Comparison of ENCODE assay signal across 30 mouse cellular contexts in the genomic region with DNA sequence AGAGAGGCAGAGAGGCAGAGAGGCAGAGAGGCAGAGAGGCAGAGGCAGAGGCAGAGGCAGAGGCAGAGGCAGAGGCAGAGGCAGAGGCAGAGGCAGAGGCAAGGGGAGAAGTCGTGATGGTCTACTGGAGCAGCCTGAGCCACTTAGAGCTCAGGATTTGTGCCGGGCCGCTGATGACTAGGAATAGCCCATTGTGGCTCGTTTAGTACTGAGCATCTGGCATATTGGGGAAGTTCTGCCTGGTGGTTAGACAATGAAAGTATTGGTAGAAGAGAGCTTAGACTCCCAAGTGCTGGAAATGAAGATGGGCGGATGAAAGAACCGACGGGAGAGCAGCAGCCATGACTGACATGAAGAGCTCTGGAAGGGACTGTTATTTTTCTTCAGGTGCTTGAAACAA. TPM values are rescaled to one million over a fixed set of nuclear protein-coding genes. Genes with fewer than 3 reads are reported as not detected.
DNase-seq lines count a peak whose midpoint lies in the region; ATAC-seq and TF ChIP-seq lines count a peak whose summit lies in the region.
"Had no signal": no experiment of that assay in that cellular context is flagged by ENCODE, and none has a peak within 500 bp of the region (broad histone marks: within the 10 kb centered on the region; RNA-seq: fewer than 3 reads in every experiment).

No protein-coding gene starts in this region.

- TF ChIP-seq POLR2A in cortical plate, adult 2 months (IDR thresholded peaks at IDR 0.05; ENCODE audit: extremely low read depth, insufficient read depth, low read length), result no peak

- H3K4me3 ChIP-seq in forebrain, embryonic 10.5 days, result no peak overlapping the region
- H3K4me3 ChIP-seq in forebrain, postnatal 0 days (ENCODE audit: low read depth, low read length), result no peak overlapping the region
- H3K4me3 ChIP-seq in left cerebral cortex, adult 2 months, result no peak overlapping the region
- H3K4me3 ChIP-seq in cortical plate, adult 2 months (ENCODE audit: insufficient read depth, low read length), result no peak overlapping the region
- no peak overlapping the region for H3K4me3 ChIP-seq in liver, embryonic 12.5 days
- H3K4me3 ChIP-seq: embryonic facial prominence, embryonic 13.5 days; erythroblast, embryonic 14.5 days; heart, adult 2 months; heart, embryonic 12.5 days; hindbrain, embryonic 15.5 days; liver, embryonic 15.5 days; megakaryocyte, embryonic 14.5 days; neural tube, embryonic 13.5 days; stomach, embryonic 15.5 days had no signal

- H3K4me2 ChIP-seq in forebrain, postnatal 0 days (ENCODE audit: low read depth), result no peak overlapping the region
- H3K4me2 ChIP-seq in liver, embryonic 12.5 days, result no peak overlapping the region
- H3K4me2 ChIP-seq: embryonic facial prominence, embryonic 13.5 days; heart, embryonic 12.5 days; hindbrain, embryonic 15.5 days; liver, embryonic 15.5 days; lung, embryonic 14.5 days; neural tube, embryonic 13.5 days; stomach, embryonic 15.5 days had no signal

- no peak for DNase-seq in forebrain, embryonic 10.5 days (ENCODE audit: extremely low spot score, low spot score)
- no peak for DNase-seq in forebrain, postnatal 0 days
- no peak for DNase-seq in left cerebral cortex, adult 2 months (ENCODE audit: extremely low spot score in 1 of 2, low spot score in 2 of 2)
- DNase-seq in left cerebral cortex, postnatal 14 days (ENCODE audit: low spot score in 2 of 2), result no peak
- no peak for DNase-seq in urinary bladder, adult 18-20 months (ENCODE audit: low spot score in 2 of 2)
- DNase-seq: adrenal gland, adult 8-10 months; cerebellum, adult 9-10 months; cerebellum, postnatal 36 days; gastrocnemius, postnatal 25 days; heart, adult 2 months; kidney, adult 18-20 months; kidney, postnatal 36 days; layer of hippocampus, postnatal 36 days; liver; lung, embryonic 14.5 days; lung, postnatal 14 days; right cerebral cortex, postnatal 14 days had no signal

- 73% methylated on average over 7 of the region's 7 CpGs for WGBS in forebrain, embryonic 10.5 days
- WGBS in forebrain, postnatal 0 days, result 31% methylated on average over 7 of the region's 7 CpGs
- WGBS in liver, embryonic 12.5 days (ENCODE audit: insufficient replicate concordance), result 53% methylated on average over 7 of the region's 7 CpGs

- no peak for ATAC-seq in forebrain, postnatal 0 days
- peak; percentile 52 for ATAC-seq in granulocyte monocyte progenitor cell, adult 5-6 weeks (replicated peaks; ENCODE audit: poor library complexity, severe bottlenecking)
- ATAC-seq in liver, embryonic 12.5 days, result no peak

- H3K9me3 ChIP-seq in forebrain, embryonic 10.5 days, result peaks cover 4% of the 10 kb centered on the region; the same call in 1 of the 2 replicates
- no peaks in the 10 kb centered on the region for H3K9me3 ChIP-seq in forebrain, postnatal 0 days (ENCODE audit: low read length)
- no peaks in the 10 kb centered on the region for H3K9me3 ChIP-seq in liver, embryonic 12.5 days (replicated peaks)
- H3K9me3 ChIP-seq: hindbrain, embryonic 15.5 days; liver, embryonic 15.5 days; neural tube, embryonic 13.5 days; stomach, embryonic 15.5 days had no signal

- no peaks in the 10 kb centered on the region for H3K36me3 ChIP-seq in forebrain, embryonic 10.5 days (replicated peaks)
- no peaks in the 10 kb centered on the region for H3K36me3 ChIP-seq in forebrain, postnatal 0 days (ENCODE audit: insufficient read depth)
- H3K36me3 ChIP-seq in liver, embryonic 12.5 days, result no peaks in the 10 kb centered on the region
- H3K36me3 ChIP-seq: embryonic facial prominence, embryonic 13.5 days; G1E; heart, embryonic 12.5 days; hindbrain, embryonic 15.5 days; liver, embryonic 15.5 days; neural tube, embryonic 13.5 days; stomach, embryonic 15.5 days had no signal

- H3K27me3 ChIP-seq in forebrain, embryonic 10.5 days (ENCODE audit: poor library complexity, severe bottlenecking), result no peaks in the 10 kb centered on the region
- no peaks in the 10 kb centered on the region for H3K27me3 ChIP-seq in forebrain, postnatal 0 days (ENCODE audit: insufficient read depth, low read length)
- H3K27me3 ChIP-seq in liver, embryonic 12.5 days (replicated peaks), result no peaks in the 10 kb centered on the region; the same call in 1 of the 2 replicates
- H3K27me3 ChIP-seq: embryonic facial prominence, embryonic 13.5 days; hindbrain, embryonic 15.5 days; neural tube, embryonic 13.5 days; stomach, embryonic 15.5 days had no signal

- H3K9ac ChIP-seq in forebrain, postnatal 0 days, result no peak overlapping the region
- H3K9ac ChIP-seq in liver, embryonic 12.5 days, result no peak overlapping the region
- H3K9ac ChIP-seq: embryonic facial prominence, embryonic 13.5 days; heart, embryonic 12.5 days; hindbrain, embryonic 15.5 days; liver, embryonic 15.5 days; lung, embryonic 14.5 days; stomach, embryonic 15.5 days had no signal

- H3K4me1 ChIP-seq in forebrain, embryonic 10.5 days, result peaks cover 14% of the 10 kb centered on the region
- 0 out of 2 replicates have a peak, but pooled peaks cover 5% of the 10 kb centered on the region for H3K4me1 ChIP-seq in forebrain, postnatal 0 days (ENCODE audit: insufficient read depth)
- peaks cover 20% of the 10 kb centered on the region for H3K4me1 ChIP-seq in cortical plate, adult 2 months (ENCODE audit: control insufficient read depth, insufficient read depth, low read length)
- H3K4me1 ChIP-seq in liver, embryonic 12.5 days, result no peaks in the 10 kb centered on the region
- H3K4me1 ChIP-seq: embryonic facial prominence, embryonic 13.5 days; liver, embryonic 15.5 days; megakaryocyte, embryonic 14.5 days; stomach, embryonic 15.5 days had no signal

- no peak for TF ChIP-seq CTCF in forebrain, postnatal 0 days (IDR thresholded peaks at IDR 0.05; ENCODE audit: low read depth)
- TF ChIP-seq CTCF in left cerebral cortex, adult 2 months (IDR thresholded peaks at IDR 0.05), result no peak
- no peak for TF ChIP-seq CTCF in cortical plate, adult 2 months (IDR thresholded peaks at IDR 0.05; ENCODE audit: extremely low read depth, insufficient read depth, low read length)

- peak overlapping the region; percentile 27; the same call in 1 of the 2 replicates for H3K27ac ChIP-seq in forebrain, embryonic 10.5 days
- H3K27ac ChIP-seq in forebrain, postnatal 0 days (ENCODE audit: low read depth, low read length), result no peak overlapping the region
- peak overlapping the region; percentile 21 for H3K27ac ChIP-seq in left cerebral cortex, adult 2 months
- peak overlapping the region; percentile 77 for H3K27ac ChIP-seq in cortical plate, adult 2 months (ENCODE audit: insufficient read depth, low read length)
- H3K27ac ChIP-seq in liver, embryonic 12.5 days, result no peak overlapping the region
- H3K27ac ChIP-seq: embryonic facial prominence, embryonic 13.5 days; heart, adult 2 months; hindbrain, embryonic 15.5 days; liver, embryonic 15.5 days; neural tube, embryonic 13.5 days; stomach, embryonic 15.5 days had no signal

- intact Hi-C loops in left cerebral cortex, adult 2 months (cut with DNase I), result no loop called here
- intact Hi-C loops in left cerebral cortex, postnatal 14 days (cut with DNase I), result no loop called here

RNA-seq across cellular contexts. Expression of a gene that starts 11.0 kb away (rescaled TPM):
- 3.0 and 4.8 TPM in 2 replicates for polyA plus RNA-seq in forebrain, embryonic 10.5 days (2016; fragmentation: Nextera tagmentation; extraction: Ambion mirVana)
- 33.3 and 35.2 TPM in 2 replicates for total RNA-seq in forebrain, postnatal 0 days (2014; rRNA removed)
- 34.0 and 34.6 TPM in 2 replicates for polyA plus RNA-seq in forebrain, postnatal 0 days (2015; fragmentation: Nextera tagmentation; extraction: Ambion mirVana)
- 100 to 1,000 TPM; 108 to 141 TPM for total RNA-seq in left cerebral cortex, adult 2 months (2021)
- 100 to 1,000 TPM in 1 of 2 experiments, 10 to 100 TPM in 1; 97.0 to 106 TPM for total RNA-seq in left cerebral cortex, postnatal 14 days (2021)
- 100 and 104 TPM in 2 replicates for polyA plus RNA-seq in cortical plate, adult 2 months (2012; rRNA removed)
- total RNA-seq in granulocyte monocyte progenitor cell, adult 5-6 weeks (2014; fragmentation: Nextera tagmentation), result 0.47 TPM in 1 of 2 replicates, not detected in the other
- total RNA-seq in granulocyte monocyte progenitor cell, adult 5-6 weeks (2017), result 2.0 and 2.6 TPM in 2 replicates
- polyA plus RNA-seq in liver, embryonic 12.5 days (2016; fragmentation: Nextera tagmentation; extraction: Ambion mirVana), result 0.82 and 0.84 TPM in 2 replicates
- total RNA-seq: G1E; hematopoietic stem cell, adult 5-6 weeks had no signal
- polyA plus RNA-seq: erythroblast, embryonic 14.5 days; G1E had no signal

Comparison
In these comparisons a context has a peak if more than half of its experiments do, and no peak if none do; other contexts are left out.
1. H3K27ac ChIP-seq: peak in forebrain, embryonic 10.5 days (single experiment), left cerebral cortex, adult 2 months (single experiment) and cortical plate, adult 2 months (single experiment); none in forebrain, postnatal 0 days (single experiment) and liver, embryonic 12.5 days (single experiment).